Mouse (Mus musculus) kidney, postnatal 4 days (tissue): Measurements from ENCODE around the gene Tiam1.

Experiments
- DNase-seq, 2 experiments: peaks; one replicate each; pipeline ENCODE4 v3.0.0; 2021; ENCODE audit warnings: mixed read lengths in 2 of 2

Gene Tiam1

GRCm38 (mm10) chr16:89905730-89906305, 237.8 kb downstream of the Tiam1 start:
- DNase-seq: no peak

DNA sequence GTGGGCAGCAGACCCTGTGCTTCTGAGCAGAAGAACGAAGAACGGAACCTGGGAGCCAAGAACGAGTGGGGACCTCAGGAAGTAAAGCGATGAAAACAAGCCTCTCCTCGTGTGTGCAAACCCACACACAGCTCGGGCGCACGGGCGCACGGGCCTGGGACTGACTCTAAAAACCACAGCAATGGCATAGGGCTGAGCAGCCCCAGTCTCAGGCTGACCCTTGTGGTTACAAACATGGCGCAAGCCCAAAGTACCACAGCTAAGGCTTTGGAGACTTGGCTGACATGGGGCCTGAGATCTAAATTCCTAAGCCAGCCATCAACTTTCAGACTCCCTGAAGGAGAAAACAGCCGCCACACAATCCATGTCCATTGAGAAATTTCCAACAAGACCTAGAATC, 239.4 kb downstream of the Tiam1 start:
- no peak for DNase-seq

- DNase-seq: peak; percentile 34 to 45
Measured at GRCm38 (mm10) chr16:89902578-89903304, 240.8 kb downstream of the Tiam1 start.

GRCm38 (mm10) chr16:89900681-89901080, 242.9 kb downstream of the Tiam1 start:
- peak; percentile 18 to 33 for DNase-seq

DNA sequence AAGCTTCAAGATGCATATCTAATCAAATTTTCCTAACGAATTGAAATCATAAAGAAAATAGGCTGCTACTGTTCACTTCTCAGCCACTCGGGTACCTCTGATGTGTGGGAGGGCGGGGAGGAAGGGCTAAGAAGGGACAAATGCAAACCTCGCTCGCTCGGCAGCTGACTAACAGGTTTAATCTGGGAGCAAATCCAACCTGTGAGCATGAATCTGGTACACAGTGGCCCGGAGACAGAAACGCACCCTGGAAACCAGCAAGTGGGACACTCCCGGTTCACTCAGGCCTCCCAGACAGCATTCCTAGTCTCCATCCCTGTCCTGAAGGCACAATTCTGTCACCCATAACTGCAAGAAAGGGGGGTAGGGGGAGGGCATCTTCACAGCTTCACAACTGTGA, 244.4 kb downstream of the Tiam1 start:
- no peak for DNase-seq

GRCm38 (mm10) chr16:89898299-89898625, 245.3 kb downstream of the Tiam1 start:
- DNase-seq: no peak

- DNase-seq: no peak
Measured at GRCm38 (mm10) chr16:89897547-89898298, 245.8 kb downstream of the Tiam1 start.

DNA sequence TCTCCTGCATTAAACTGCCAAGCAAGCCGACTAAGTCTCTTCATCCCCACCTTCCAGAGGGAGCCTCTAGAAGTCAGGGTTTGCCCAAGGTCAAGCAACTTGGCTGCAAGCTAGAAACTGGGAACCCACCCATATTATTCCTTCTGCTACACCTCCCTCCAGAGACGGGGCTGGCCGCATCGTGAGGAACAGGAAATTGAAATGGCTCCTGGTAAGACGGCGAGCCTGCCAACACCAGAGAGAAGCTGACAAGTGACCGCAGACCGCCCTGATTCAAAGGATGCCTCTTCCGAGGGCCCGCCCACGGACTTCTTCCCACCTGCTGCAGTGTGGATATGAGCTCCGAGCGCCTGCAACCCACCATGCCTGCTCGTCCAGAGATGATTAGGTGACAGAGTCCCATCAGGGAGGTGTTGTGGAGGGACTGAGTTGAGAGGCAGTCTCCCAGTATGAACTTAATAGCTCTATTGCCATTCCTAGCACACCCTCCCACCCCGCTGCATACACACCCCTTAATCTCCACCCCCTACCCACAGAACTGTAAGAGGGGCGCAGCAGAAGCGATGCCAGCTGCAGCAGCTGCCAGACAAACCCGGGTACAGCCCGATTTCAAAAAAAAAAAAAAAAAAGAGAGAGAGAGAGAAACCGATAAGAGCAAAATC, 246.6 kb downstream of the Tiam1 start:
- no peak for DNase-seq

GRCm38 (mm10) chr16:89896392-89896791, 247.2 kb downstream of the Tiam1 start:
- DNase-seq: no peak

GRCm38 (mm10) chr16:89895283-89895682, 248.3 kb downstream of the Tiam1 start:
- no peak for DNase-seq

GRCm38 (mm10) chr16:89894816-89895215, 248.8 kb downstream of the Tiam1 start:
- no peak for DNase-seq

DNA sequence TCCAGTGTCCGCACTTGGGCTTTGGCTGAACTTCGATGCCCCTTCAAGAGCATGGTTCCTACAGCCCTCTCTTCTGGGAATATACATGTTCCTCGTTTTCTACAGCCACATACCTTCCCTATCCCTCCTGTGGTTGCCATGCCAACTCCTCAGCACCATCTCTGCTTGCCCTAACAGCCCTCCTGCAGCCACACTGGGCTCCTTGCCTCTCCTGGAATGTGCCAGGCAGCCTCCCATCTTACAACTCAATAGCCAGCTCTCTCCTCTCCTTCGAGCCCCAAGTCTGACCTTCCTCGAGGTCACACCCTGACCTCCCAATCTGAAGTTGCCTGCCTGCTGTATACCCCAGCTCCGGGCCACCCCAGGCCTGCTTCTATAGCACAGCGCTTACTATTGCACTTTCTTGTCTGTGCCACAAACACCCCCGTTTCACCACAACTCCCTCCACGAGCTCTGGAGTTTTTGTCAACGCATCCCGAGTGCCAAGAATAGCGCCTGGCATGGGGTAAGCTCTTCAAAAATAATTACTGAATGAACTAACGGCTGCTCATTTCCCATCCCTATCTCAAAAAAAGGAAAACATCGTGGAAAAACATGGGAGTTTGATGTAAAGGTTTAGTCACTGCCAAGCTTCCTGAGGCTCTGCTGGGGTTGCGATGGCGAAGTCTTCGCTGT, 252.9 kb downstream of the Tiam1 start:
- no peak for DNase-seq

- DNase-seq: no peak
Measured at GRCm38 (mm10) chr16:89889890-89890462, 253.6 kb downstream of the Tiam1 start.

GRCm38 (mm10) chr16:89886561-89886960, 257.0 kb downstream of the Tiam1 start:
- DNase-seq: no peak

DNA sequence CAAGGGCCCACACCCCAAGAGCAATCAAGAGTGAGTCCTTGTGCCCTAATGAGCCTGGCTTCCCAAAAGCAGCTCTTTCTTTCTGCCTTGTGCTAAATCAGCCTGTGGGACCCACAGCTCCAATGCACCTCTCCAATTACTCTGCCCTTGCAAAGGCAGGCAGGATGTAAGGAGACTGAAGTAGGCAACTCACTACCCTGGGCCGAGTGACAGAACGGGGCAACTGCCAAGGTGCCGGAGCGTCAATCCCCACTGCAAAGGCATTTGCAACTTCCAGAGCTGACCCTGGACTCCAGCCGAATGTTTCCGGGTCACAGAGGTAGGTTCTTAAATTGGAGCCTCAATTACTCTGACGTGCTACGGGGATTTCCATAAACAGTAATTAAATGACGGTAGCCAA, 257.9 kb downstream of the Tiam1 start:
- DNase-seq: no peak

DNA sequence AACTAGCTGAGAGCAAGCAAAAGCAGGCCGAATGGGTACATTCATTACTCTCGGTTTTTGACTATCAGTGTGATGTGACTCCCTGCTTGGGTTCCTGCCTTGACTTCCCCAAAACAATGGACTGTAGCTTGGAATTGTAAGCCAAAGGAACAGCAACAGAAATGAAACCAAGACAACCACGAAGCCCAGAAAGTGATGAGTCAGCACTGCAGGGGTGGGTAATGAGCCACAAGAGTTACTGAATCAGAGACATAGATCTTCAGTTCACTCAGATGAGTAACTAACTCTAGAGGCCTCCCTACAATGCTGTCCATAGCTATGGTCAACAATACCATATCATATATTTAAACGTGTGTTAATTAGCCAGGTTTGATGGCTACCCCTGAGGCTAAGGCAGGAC, 259.7 kb downstream of the Tiam1 start:
- DNase-seq: no peak

DNA sequence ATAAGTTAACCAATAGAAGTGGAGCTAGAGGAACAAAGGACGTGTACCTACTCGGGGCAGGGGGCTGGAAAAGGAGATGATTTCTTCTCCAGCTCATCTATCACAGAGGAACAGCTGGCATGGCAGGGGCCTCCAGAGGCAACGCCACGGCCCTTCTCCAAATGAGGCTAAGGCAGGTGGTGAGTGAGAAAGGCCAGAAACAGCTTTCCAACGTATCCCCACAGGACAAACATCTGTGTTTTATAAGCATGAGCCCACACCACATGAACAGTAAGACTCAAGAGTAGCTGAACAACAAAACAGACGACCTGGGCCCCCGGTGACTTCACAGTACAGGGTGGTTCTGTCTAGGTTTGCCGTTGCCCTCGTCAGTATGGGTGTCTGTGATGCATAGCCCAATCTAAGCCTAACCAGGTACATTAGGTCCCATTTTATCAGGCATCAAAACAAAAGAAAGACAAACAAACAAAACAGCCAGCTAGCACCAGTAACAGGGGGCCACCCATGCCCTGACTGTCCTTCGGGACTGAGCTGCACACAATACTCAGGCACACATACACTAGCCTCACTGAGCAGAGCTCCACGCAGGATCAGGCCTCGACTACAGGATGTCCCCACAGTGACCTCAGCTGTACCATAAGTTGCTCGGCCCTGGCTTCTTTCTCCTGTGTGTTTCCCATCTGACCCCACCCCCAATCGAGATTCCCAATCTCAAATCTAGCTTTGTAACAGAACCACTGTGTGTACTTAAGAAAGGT, 260.9 kb downstream of the Tiam1 start:
- DNase-seq: no peak

- DNase-seq: no peak
Measured at GRCm38 (mm10) chr16:89877206-89877605, 266.4 kb downstream of the Tiam1 start.

DNA sequence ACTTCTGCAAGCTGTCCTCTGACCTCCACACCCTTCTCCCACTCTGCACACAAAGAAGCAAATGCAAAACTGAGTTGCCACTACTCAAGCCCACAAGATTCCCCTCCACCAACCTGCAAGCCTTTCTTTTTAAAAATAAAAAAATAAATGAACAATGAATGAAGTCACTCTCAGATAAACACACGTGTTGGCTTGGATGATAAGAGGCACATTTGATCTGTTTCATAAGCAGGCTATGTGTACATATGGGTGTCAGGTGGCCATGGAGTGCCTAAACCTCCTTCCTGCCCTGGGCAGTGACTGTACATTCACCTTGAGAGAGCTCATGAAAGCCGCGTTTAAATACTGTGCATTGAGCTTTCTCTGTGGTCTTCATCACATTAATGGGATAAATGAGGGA, 267.5 kb downstream of the Tiam1 start:
- no peak for DNase-seq

- no peak for DNase-seq
Measured at GRCm38 (mm10) chr16:89874012-89874704, 269.4 kb downstream of the Tiam1 start.
